Comparison of ENCODE assay signal across 19 mouse cellular contexts in genomic region chr5:118318073-118318472, GRCm38 (mm10).
DNase-seq lines count a peak whose midpoint lies in the region; ATAC-seq and TF ChIP-seq lines count a peak whose summit lies in the region.
"Had no signal": no experiment of that assay in that cellular context is flagged by ENCODE, and none has a peak within 500 bp of the region (broad histone marks: within the 10 kb centered on the region; RNA-seq: fewer than 3 reads in every experiment).

No protein-coding gene starts in this region.

- no peak overlapping the region for H3K27ac ChIP-seq in heart, postnatal 0 days (ENCODE audit: low read depth)
- H3K27ac ChIP-seq in heart, adult 2 months = no peak overlapping the region
- H3K27ac ChIP-seq: left cerebral cortex, adult 2 months; neural tube, embryonic 13.5 days had no signal

- no peak for TF ChIP-seq EP300 in heart, postnatal 0 days (IDR thresholded peaks at IDR 0.05; ENCODE audit: low read depth)
- no peak for TF ChIP-seq EP300 in heart, adult 2 months (IDR thresholded peaks at IDR 0.05; ENCODE audit: insufficient read depth, low read depth, low read length)

- H3K4me2 ChIP-seq in heart, postnatal 0 days (ENCODE audit: low read depth, low read length) = no peak overlapping the region
- H3K4me2 ChIP-seq: neural tube, embryonic 13.5 days had no signal

- no peak for ATAC-seq in heart, postnatal 0 days (ENCODE audit: insufficient read depth, low read depth)
- ATAC-seq in megakaryocyte progenitor cell, adult 5-6 weeks (replicated peaks; ENCODE audit: poor library complexity) = peak; percentile 31; the same call in 1 of the 2 replicates
- no peak for ATAC-seq in erythroblast, adult 5-6 weeks (replicated peaks; ENCODE audit: low FRiP score, poor library complexity, severe bottlenecking)
- ATAC-seq: activated CD4-positive, CD25-positive, alpha-beta regulatory T cell, adult 4 months; hindbrain, embryonic 16.5 days; midbrain, embryonic 16.5 days had no signal

- WGBS in heart, postnatal 0 days = 74% methylated on average over 5 of the region's 5 CpGs
- WGBS in heart, adult 2 months = 67% methylated on average over 5 of the region's 5 CpGs

- H3K4me1 ChIP-seq in heart, postnatal 0 days (ENCODE audit: control insufficient read depth, insufficient read depth) = no peaks in the 10 kb centered on the region
- no peaks in the 10 kb centered on the region; the same call in 1 of the 2 replicates for H3K4me1 ChIP-seq in heart, adult 2 months (ENCODE audit: control insufficient read depth, insufficient read depth, low read length)

- no peak overlapping the region for H3K4me3 ChIP-seq in heart, postnatal 0 days (ENCODE audit: low read depth, low read length)
- H3K4me3 ChIP-seq in heart, adult 2 months = no peak overlapping the region
- H3K4me3 ChIP-seq: left cerebral cortex, adult 2 months; neural tube, embryonic 13.5 days had no signal

- intact Hi-C loops in heart, adult 2 months (cut with DNase I) = loop anchor here (2.0 kb wide), 1 partner anchor 49 kb away; no protein-coding TSS in a partner anchor

- DNase-seq in heart, postnatal 0 days (ENCODE audit: low spot score) = no peak
- no peak for DNase-seq in heart, adult 2 months
- peak; percentile 38 for DNase-seq in lung, postnatal 36 days
- DNase-seq in lung, postnatal 14 days = no peak
- DNase-seq in brain, embryonic 14.5 days (ENCODE audit: low read depth) = no peak
- DNase-seq in right cerebral cortex, postnatal 10 days (ENCODE audit: low spot score in 2 of 2) = no peak
- DNase-seq: adrenal gland, postnatal 36 days; heart, adult 11 months; heart, postnatal 14 days; liver; lung, postnatal 4 days; thymus, postnatal 36 days had no signal

- H3K9ac ChIP-seq in heart, postnatal 0 days (replicated peaks; ENCODE audit: low read depth, low read length) = no peak overlapping the region
- H3K9ac ChIP-seq in heart, adult 2 months (ENCODE audit: low read depth, low read length) = no peak overlapping the region

- H3K79me2 ChIP-seq in heart, adult 2 months (replicated peaks; ENCODE audit: control insufficient read depth, insufficient read depth, low read length) = no peaks in the 10 kb centered on the region

- H3K36me3 ChIP-seq in heart, postnatal 0 days (replicated peaks; ENCODE audit: control insufficient read depth, insufficient read depth, low read length) = no peaks in the 10 kb centered on the region
- H3K36me3 ChIP-seq in heart, adult 2 months (ENCODE audit: control insufficient read depth, insufficient read depth, low read length) = no peaks in the 10 kb centered on the region
- H3K36me3 ChIP-seq: neural tube, embryonic 13.5 days had no signal

- TF ChIP-seq CTCF in heart, postnatal 0 days (IDR thresholded peaks at IDR 0.05; ENCODE audit: low read depth) = 0 out of 2 replicates have a peak, but pooled peaks have one; percentile 22
- no peak for TF ChIP-seq CTCF in heart, adult 2 months (IDR thresholded peaks at IDR 0.05)
- peak; percentile 23; the same call in 1 of the 2 replicates for TF ChIP-seq CTCF in brain, embryonic 14.5 days (IDR thresholded peaks at IDR 0.05; ENCODE audit: borderline replicate concordance, extremely low read depth, insufficient read depth, insufficient read length)

- H3K9me3 ChIP-seq in heart, postnatal 0 days (replicated peaks; ENCODE audit: control insufficient read depth, low read length) = no peaks in the 10 kb centered on the region
- H3K9me3 ChIP-seq: neural tube, embryonic 13.5 days had no signal

- TF ChIP-seq POLR2A in heart, adult 2 months (IDR thresholded peaks at IDR 0.05; ENCODE audit: insufficient read depth, low read depth, low read length) = no peak
- TF ChIP-seq POLR2A in brain, embryonic 14.5 days (IDR thresholded peaks at IDR 0.05; ENCODE audit: borderline replicate concordance, extremely low read depth, insufficient read depth, insufficient read length, poor library complexity, severe bottlenecking) = no peak

- peaks cover 31% of the 10 kb centered on the region for H3K27me3 ChIP-seq in heart, postnatal 0 days (ENCODE audit: control insufficient read depth, insufficient read depth, low read length)
- no peaks in the 10 kb centered on the region for H3K27me3 ChIP-seq in heart, adult 2 months (ENCODE audit: control insufficient read depth, insufficient read depth, low read length)
- H3K27me3 ChIP-seq: neural tube, embryonic 13.5 days had no signal
